Mouse (Mus musculus) kidney, embryonic 15.5 days (tissue): Measurements from ENCODE around the gene Ccnyl1. TPM values are rescaled to one million over a fixed set of nuclear protein-coding genes. Genes with fewer than 3 reads are reported as not detected.

Experiments
- ATAC-seq: fragments of 200-750 bp; cut with Nextera tagmentation; replicated peaks from 2 replicates; pipeline ENCODE4 v1.8.0; 2017; ENCODE audit warnings: moderate TSS enrichment; ENCODE audit not compliant: low FRiP score
- H3K27ac ChIP-seq: fragments of 300-500 bp; sonication (generic); 2 replicates; pipeline ENCODE4 v1.5.1; 2015; ENCODE audit warnings: mild to moderate bottlenecking, inconsistent platforms
- H3K27me3 ChIP-seq: fragments of 300-500 bp; sonication (generic); 2 replicates; pipeline ENCODE4 v1.6.1; 2015; ENCODE audit warnings: inconsistent platforms
- H3K36me3 ChIP-seq: fragments of 300-500 bp; sonication (generic); 2 replicates; pipeline ENCODE4 v1.6.1; 2015; ENCODE audit warnings: inconsistent platforms
- H3K4me1 ChIP-seq: fragments of 300-500 bp; sonication (generic); 2 replicates; pipeline ENCODE4 v1.6.1; 2015; ENCODE audit warnings: inconsistent platforms
- H3K4me2 ChIP-seq: fragments of 300-500 bp; sonication (generic); 2 replicates; pipeline ENCODE4 v1.6.1; 2015; ENCODE audit warnings: moderate library complexity, mild to moderate bottlenecking, inconsistent platforms
- H3K4me3 ChIP-seq: fragments of 300-500 bp; sonication (generic); replicated peaks from 2 replicates; pipeline ENCODE4 v1.5.1; 2015; ENCODE audit warnings: mild to moderate bottlenecking, inconsistent platforms
- H3K9ac ChIP-seq: fragments of 300-500 bp; sonication (generic); 2 replicates; pipeline ENCODE4 v1.6.1; 2015; ENCODE audit warnings: mild to moderate bottlenecking, inconsistent platforms
- H3K9me3 ChIP-seq: fragments of 300-500 bp; sonication (generic); replicated peaks from 2 replicates; pipeline ENCODE4 v1.6.1; 2016; ENCODE audit warnings: inconsistent platforms
- WGBS: fragments of 180-500 bp; shearing (Covaris S2); methylation state at CpG from one replicate; pipeline ENCODE4 v1.1.7; 2015; ENCODE audit warnings: mixed read lengths; 5-methylcytosine and 5-hydroxymethylcytosine counted together
- polyA plus RNA-seq: library from polyadenylated mRNA; unstranded; fragments of >200 nt; fragmentation: Nextera tagmentation; extraction: Ambion mirVana; gene quantifications from 2 replicates; pipeline ENCODE4 v1.2.1, GENCODE M21; 2015

Gene Ccnyl1
- polyA plus RNA-seq, 1 experiment from 2014 or later: 5.0 TPM

DNA sequence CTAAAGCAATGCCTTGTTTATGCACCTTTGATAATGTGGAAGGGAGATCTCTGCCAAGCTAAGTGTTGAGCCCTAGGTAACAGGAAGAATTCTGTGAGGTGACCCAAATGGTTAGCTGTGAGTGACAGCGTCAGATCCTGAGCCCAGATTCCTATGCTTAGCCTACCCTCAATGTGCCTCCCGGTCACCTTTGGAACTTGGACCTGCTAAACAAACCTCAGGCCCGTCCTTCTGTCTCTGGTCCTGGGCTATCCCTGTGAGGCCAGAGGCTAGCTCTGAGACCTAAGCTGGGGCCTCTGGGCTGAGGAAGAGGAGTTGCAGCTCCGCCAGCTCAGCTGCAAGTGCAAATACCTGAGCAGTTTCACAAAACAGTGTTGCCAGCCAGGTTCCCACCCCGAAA lies 64.4 kb downstream of the Ccnyl1 start:
- no peak overlapping the region for H3K27ac ChIP-seq
- H3K4me1 ChIP-seq: peaks cover 11% of the 10 kb centered on the region; the same call in 1 of the 2 replicates
- no peak overlapping the region for H3K9ac ChIP-seq
- no peak overlapping the region for H3K4me3 ChIP-seq
- no peak overlapping the region for H3K4me2 ChIP-seq
- no peak for ATAC-seq
- no peaks in the 10 kb centered on the region for H3K9me3 ChIP-seq
- 0 out of 2 replicates have a peak, but pooled peaks cover 4% of the 10 kb centered on the region for H3K27me3 ChIP-seq
- WGBS: 88% methylated on average over 5 of the region's 5 CpGs
- no peaks in the 10 kb centered on the region for H3K36me3 ChIP-seq

DNA sequence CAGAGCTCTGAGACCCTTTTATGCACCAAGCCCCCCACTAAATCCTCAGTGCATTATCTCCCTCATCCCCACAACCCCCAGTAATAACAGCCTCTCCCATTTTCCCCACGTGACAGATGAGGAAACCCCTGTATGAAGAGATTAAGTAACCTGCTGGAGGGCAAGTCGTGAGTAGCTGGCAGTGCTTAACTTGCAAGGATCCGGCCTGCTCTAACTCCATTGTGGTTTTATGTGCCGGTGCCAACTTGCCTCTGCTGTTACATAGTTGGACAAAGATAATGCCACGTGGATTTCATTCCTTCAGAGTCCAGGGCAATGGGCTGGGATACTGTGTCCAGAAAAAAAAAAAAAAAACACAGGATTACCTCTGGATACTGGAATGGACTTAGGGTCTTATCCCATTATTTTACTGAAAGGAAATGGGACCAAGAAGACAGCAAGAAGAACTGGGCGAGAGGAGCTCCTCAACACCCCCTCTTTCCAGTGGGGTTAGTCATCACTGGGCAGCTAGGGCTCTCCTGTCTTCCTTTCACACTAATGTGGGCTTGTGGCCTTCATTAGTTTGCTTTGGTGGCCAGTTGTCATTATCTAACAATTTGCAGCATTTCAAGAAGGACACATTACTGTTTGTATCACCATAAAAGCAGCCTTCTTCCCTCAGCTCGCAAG lies 65.8 kb downstream of the Ccnyl1 start:
- H3K4me1 ChIP-seq: peaks cover 11% of the 10 kb centered on the region; the same call in 1 of the 2 replicates
- no peak overlapping the region for H3K4me2 ChIP-seq
- 0 out of 2 replicates have a peak, but pooled peaks cover 4% of the 10 kb centered on the region for H3K27me3 ChIP-seq
- no peak overlapping the region for H3K4me3 ChIP-seq
- H3K27ac ChIP-seq: no peak overlapping the region
- no peaks in the 10 kb centered on the region for H3K9me3 ChIP-seq
- no peaks in the 10 kb centered on the region for H3K36me3 ChIP-seq
- WGBS: 68% methylated on average over 7 of the region's 7 CpGs
- ATAC-seq: no peak
- no peak overlapping the region for H3K9ac ChIP-seq

DNA sequence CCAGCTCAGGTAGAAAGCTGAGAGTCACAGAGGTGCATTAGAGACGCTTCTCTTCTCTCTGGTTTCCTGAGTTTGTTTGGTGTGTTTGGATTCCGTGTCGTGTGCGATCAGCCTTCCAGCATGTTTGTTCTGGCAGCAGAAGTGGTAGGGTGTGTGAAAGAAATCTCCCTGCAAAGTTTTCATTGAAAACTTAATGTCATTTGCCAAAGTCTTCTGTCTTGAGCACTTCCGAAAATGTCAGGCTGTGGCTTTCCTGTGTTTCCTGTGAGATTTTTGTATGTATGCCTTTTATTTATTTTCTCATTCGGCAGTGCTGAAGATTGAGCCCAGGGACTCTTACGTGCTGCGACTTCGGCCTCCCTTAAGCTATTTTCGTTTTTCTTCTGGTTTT lies 66.4 kb downstream of the Ccnyl1 start:
- 0 out of 2 replicates have a peak, but pooled peaks cover 4% of the 10 kb centered on the region for H3K27me3 ChIP-seq
- H3K4me3 ChIP-seq: no peak overlapping the region
- H3K27ac ChIP-seq: no peak overlapping the region
- peaks cover 11% of the 10 kb centered on the region; the same call in 1 of the 2 replicates for H3K4me1 ChIP-seq
- 48% methylated on average over 10 of the region's 10 CpGs for WGBS
- no peak overlapping the region for H3K4me2 ChIP-seq
- no peak overlapping the region for H3K9ac ChIP-seq
- ATAC-seq: no peak
- H3K36me3 ChIP-seq: no peaks in the 10 kb centered on the region
- no peaks in the 10 kb centered on the region for H3K9me3 ChIP-seq

DNA sequence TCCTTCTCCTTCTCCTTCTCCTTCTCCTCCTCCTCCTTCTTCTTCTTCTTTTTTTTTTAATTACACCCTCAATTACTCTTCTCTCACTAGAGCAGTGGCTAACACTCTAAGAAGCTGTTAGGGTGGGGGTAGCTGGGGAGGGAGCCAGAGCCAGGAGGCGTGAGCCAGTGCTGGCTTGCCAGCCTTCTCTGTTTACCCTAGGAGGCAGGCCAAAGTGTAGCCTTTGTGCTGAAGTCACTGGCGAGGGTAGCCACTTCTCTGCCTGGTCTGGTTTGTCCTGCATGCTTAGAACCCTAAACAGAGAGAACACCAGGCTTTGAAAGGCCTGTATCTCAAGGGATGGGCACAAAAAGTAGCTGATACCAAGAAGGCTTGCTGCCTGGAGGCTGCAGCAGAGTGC lies 67.0 kb downstream of the Ccnyl1 start:
- no peak overlapping the region for H3K27ac ChIP-seq
- H3K9ac ChIP-seq: no peak overlapping the region
- H3K27me3 ChIP-seq: 0 out of 2 replicates have a peak, but pooled peaks cover 4% of the 10 kb centered on the region
- H3K4me1 ChIP-seq: peaks cover 11% of the 10 kb centered on the region; the same call in 1 of the 2 replicates
- H3K4me3 ChIP-seq: no peak overlapping the region
- H3K36me3 ChIP-seq: no peaks in the 10 kb centered on the region
- no peak for ATAC-seq
- H3K4me2 ChIP-seq: no peak overlapping the region
- H3K9me3 ChIP-seq: no peaks in the 10 kb centered on the region
- 32% methylated on average over 2 of the region's 2 CpGs for WGBS

DNA sequence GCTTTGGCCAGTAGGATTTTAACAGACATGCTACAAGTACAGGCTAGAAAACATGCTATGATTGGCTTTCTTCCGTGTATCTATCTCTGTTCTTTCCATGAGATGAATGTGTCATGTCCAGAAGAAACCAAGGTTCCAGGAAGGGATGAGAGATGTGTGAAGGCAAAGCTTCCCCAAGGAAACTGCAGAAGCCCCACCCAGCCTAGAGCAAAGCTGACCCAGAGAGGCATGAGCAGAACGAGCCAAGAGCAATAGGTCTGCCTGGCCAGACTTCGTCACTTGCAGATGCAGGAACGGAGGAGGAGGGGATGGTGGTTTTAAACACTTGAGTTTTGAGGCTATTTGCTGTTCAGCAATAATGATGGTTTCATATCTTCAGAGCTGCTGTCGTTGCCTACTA lies 67.5 kb downstream of the Ccnyl1 start:
- no peak for ATAC-seq
- Histone ChIP-seq H3K4me2 (no peak overlapping the region), H3K36me3 (no peaks in the 10 kb centered on the region), H3K27me3 (0 out of 2 replicates have a peak, but pooled peaks cover 4% of the 10 kb centered on the region), H3K4me3 (no peak overlapping the region), H3K4me1 (peaks cover 11% of the 10 kb centered on the region; the same call in 1 of the 2 replicates), H3K9ac (no peak overlapping the region), H3K9me3 (no peaks in the 10 kb centered on the region), H3K27ac (no peak overlapping the region)
- WGBS: 74% methylated on average over 5 of the region's 5 CpGs

DNA sequence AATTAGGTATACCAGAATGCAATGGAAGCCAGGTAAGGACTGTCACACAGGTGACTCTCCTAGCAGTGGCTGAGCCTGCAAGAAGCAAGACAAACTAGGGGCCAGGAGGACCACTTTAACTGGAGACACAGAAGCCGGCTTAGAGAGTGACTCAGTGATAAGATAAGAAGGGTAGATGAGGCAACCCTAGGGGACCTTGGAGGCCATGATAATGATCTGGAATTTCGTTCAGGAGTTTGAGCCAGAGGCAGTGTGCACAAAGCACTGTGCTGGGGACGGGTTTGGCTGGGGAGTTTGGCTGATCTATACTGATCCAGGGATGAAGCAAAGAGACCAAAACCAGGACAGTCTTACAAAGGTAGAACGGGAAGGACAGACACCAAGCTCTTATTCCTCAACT lies 71.4 kb downstream of the Ccnyl1 start:
- Histone ChIP-seq H3K9me3 (no peaks in the 10 kb centered on the region), H3K9ac (no peak overlapping the region), H3K4me1 (peaks cover 7% of the 10 kb centered on the region; the same call in 1 of the 2 replicates), H3K27ac (no peak overlapping the region), H3K4me2 (no peak overlapping the region), H3K36me3 (no peaks in the 10 kb centered on the region), H3K4me3 (no peak overlapping the region), H3K27me3 (0 out of 2 replicates have a peak, but pooled peaks cover 4% of the 10 kb centered on the region)
- WGBS: 72% methylated on average over 4 of the region's 4 CpGs
- no peak for ATAC-seq

DNA sequence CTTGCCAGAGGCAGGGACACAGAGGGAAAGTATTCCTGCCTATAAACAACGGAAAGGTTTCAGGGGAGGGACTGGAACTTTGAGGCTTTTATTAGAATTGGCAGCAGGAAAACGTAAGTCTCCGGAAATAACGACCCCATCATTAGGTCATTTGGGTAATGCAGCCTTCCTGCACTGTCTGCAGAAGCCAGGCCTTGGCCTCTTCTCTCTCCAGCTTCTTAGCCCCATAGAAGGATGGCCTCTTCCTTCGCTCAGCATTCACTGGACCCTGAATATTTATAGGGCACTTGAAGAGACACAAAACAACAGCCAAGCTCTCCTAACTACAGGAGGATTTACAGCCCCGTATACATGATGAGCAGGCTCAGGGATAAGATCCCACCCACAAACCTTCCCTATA lies 79.9 kb downstream of the Ccnyl1 start:
- Histone ChIP-seq H3K9ac (no peak overlapping the region), H3K9me3 (no peaks in the 10 kb centered on the region), H3K4me3 (no peak overlapping the region), H3K4me1 (peaks cover 6% of the 10 kb centered on the region; the same call in 1 of the 2 replicates), H3K36me3 (no peaks in the 10 kb centered on the region), H3K27me3 (no peaks in the 10 kb centered on the region), H3K4me2 (no peak overlapping the region), H3K27ac (no peak overlapping the region)
- WGBS: 16% methylated on average over 6 of the region's 6 CpGs
- ATAC-seq: no peak

DNA sequence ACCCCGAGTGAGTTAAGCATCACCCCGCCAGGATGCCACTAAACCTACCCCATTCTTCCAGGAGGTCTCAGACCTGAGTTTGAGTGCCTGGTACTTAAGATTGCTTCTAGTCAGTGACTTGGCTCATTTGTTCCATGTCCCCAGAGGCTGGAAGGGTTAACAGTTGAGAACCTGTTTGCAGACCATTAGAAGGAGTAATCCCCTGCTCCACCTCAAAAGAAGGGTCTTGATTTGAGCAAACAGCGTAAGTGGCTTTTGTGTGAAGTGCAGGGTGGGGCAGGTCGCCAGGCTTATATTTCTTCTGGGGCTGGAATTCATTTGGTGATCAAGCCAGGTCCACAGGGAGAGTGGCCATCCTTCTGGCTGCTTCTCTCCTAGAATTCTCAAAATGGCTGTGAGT lies 83.0 kb downstream of the Ccnyl1 start:
- no peak overlapping the region for H3K9ac ChIP-seq
- peaks cover 6% of the 10 kb centered on the region; the same call in 1 of the 2 replicates for H3K4me1 ChIP-seq
- H3K4me3 ChIP-seq: no peak overlapping the region
- H3K9me3 ChIP-seq: no peaks in the 10 kb centered on the region
- H3K36me3 ChIP-seq: no peaks in the 10 kb centered on the region
- no peak overlapping the region for H3K4me2 ChIP-seq
- WGBS: 82% methylated on average over 4 of the region's 4 CpGs
- no peak overlapping the region for H3K27ac ChIP-seq
- no peak for ATAC-seq
- no peaks in the 10 kb centered on the region for H3K27me3 ChIP-seq

Other genes with a start within 250 kb of the Ccnyl1 start
- gene Creb1, start 157.8 kb upstream of the Ccnyl1 start, polyA plus RNA-seq: 33.3 and 36.1 TPM in 2 replicates
- gene Mettl21a, start 73.2 kb upstream of the Ccnyl1 start, polyA plus RNA-seq: 17.7 and 20.2 TPM in 2 replicates
- gene Fzd5, start 47.3 kb downstream of the Ccnyl1 start, polyA plus RNA-seq: 2.2 and 2.4 TPM in 2 replicates